Mouse (Mus musculus): Measurements from ENCODE around the gene Mettl11b. TPM values are rescaled to one million over a fixed set of nuclear protein-coding genes. Genes with fewer than 3 reads are reported as not detected.

Gene Mettl11b
- polyA plus RNA-seq (2017; shearing (Covaris generic)) = under 1 TPM in 1 of 2 experiments, not detected in 1; 0.16 TPM

DNA sequence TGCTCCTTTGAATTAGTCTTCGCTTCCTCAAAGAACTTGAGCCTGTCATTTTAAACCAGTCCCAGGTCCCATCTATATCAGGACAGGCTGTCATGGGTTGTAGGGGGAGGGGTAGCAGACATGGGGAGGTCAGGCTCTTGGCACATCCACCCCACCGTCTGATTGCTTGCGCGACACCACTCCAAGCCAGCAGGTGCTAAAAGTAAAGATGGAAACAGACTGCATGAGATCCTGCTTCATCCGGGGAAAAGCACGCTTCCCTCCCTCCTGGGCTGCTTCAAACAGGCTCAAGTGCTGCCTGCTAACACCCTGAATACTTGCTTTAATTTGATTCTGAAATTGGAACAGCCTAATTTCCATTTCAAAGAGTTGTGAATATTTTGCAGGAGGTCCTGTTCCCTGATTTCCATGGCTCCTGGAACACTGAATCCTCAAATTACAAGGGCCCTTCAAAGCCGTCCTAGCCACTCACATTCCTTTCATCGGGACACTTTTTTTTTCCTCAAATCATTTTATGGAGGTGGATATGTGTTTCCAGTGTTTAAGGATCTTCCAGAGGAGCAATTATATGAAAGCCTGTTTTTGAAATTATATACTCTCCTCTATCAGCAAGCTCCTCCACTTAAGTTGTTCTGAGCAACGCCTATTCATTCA, at the start of gene Mettl11b:
Gene Mettl11b (minus strand): TSS at position 127 of the 654 bp plus-strand sequence.

Other genes starting within 250 kb of the Mettl11b start
- 1 to 10 TPM; 2.9 to 5.6 TPM for gene Kifap3, start 54.4 kb upstream of the Mettl11b start, polyA plus RNA-seq (2017; shearing (Covaris generic))
- gene Scyl3, start 203.9 kb upstream of the Mettl11b start, polyA plus RNA-seq (2017; shearing (Covaris generic)) = 10 to 100 TPM; 35.4 to 45.9 TPM

All from inflammation-experienced regulatory T-cells (primary cell).